Mouse (Mus musculus) forebrain, embryonic 10.5 days (tissue): ENCODE measurements around the gene Isyna1. TPM values are rescaled to one million over a fixed set of nuclear protein-coding genes. Genes with fewer than 3 reads are reported as not detected.

Source experiments
- DNase-seq: peaks from one replicate; pipeline ENCODE4 v3.0.0-alpha.2; 2017; ENCODE audit warnings: low spot score; ENCODE audit errors: extremely low spot score
- H3K27ac ChIP-seq: fragments of 300-500 bp; sonication (generic); 2 replicates; pipeline ENCODE4 v1.5.1; 2016; ENCODE audit warnings: mild to moderate bottlenecking
- H3K27me3 ChIP-seq: fragments of 300-500 bp; sonication (generic); 2 replicates; pipeline ENCODE4 v1.6.1; 2016; ENCODE audit warnings: mild to moderate bottlenecking; ENCODE audit not compliant: poor library complexity, severe bottlenecking
- H3K36me3 ChIP-seq: fragments of 300-500 bp; sonication (generic); replicated peaks from 2 replicates; pipeline ENCODE4 v1.6.1; 2016; ENCODE audit warnings: mild to moderate bottlenecking, moderate library complexity
- H3K4me1 ChIP-seq: fragments of 300-500 bp; sonication (generic); 2 replicates; pipeline ENCODE4 v1.6.1; 2016
- H3K4me3 ChIP-seq: fragments of 300-500 bp; sonication (generic); 2 replicates; pipeline ENCODE4 v1.5.1; 2016; ENCODE audit warnings: mild to moderate bottlenecking, moderate library complexity
- H3K9me3 ChIP-seq: fragments of 300-500 bp; sonication (generic); 2 replicates; pipeline ENCODE4 v1.6.1; 2016; ENCODE audit warnings: mild to moderate bottlenecking, moderate library complexity
- WGBS: fragments of 180-500 bp; shearing (Covaris S2); methylation state at CpG from one replicate; pipeline ENCODE4 v1.1.7; 2016; 5-methylcytosine and 5-hydroxymethylcytosine counted together
- polyA plus RNA-seq: library from polyadenylated mRNA; unstranded; fragments of >200 nt; fragmentation: Nextera tagmentation; extraction: Ambion mirVana; gene quantifications from 2 replicates; pipeline ENCODE4 v1.2.1, GENCODE M21; 2016

Gene Isyna1
- 166 and 170 TPM in 2 replicates for polyA plus RNA-seq

- DNase-seq, result peak; percentile 95
- Histone ChIP-seq H3K27me3 (peaks cover 37% of the 10 kb centered on the region), H3K36me3 (peaks cover 61% of the 10 kb centered on the region), H3K27ac (peak within 1 kb of the TSS; percentile 89), H3K4me3 (peak within 1 kb of the TSS; percentile 82), H3K9me3 (no peaks in the 10 kb centered on the region), H3K4me1 (peaks cover 66% of the 10 kb centered on the region)
- WGBS, result under 1% methylated on average over 40 of the region's 40 CpGs
Observed at GRCm38 (mm10) chr8:70593961-70594609, at the start of gene Isyna1. TSS of gene Isyna1 (plus strand) at chr8:70594373.

GRCm38 (mm10) chr8:70546412-70546811 lies 47.8 kb upstream of the Isyna1 start:
- WGBS, result 90% methylated on average over 4 of the region's 4 CpGs
- no peak overlapping the region for H3K4me3 ChIP-seq

GRCm38 (mm10) chr8:70547762-70548161 lies 46.4 kb upstream of the Isyna1 start:
- no peak for DNase-seq
- Histone ChIP-seq H3K9me3 (no peaks in the 10 kb centered on the region), H3K4me3 (no peak overlapping the region), H3K4me1 (peaks cover 19% of the 10 kb centered on the region), H3K27ac (no peak overlapping the region), H3K27me3 (no peaks in the 10 kb centered on the region), H3K36me3 (peaks cover 3% of the 10 kb centered on the region; the same call in 1 of the 2 replicates)
- WGBS, result 93% methylated on average over 6 of the region's 6 CpGs

More at GRCm38 (mm10) chr8:70546412-70546811, 47.8 kb upstream of the Isyna1 start:
- Histone ChIP-seq H3K27me3 (no peaks in the 10 kb centered on the region), H3K9me3 (no peaks in the 10 kb centered on the region), H3K27ac (no peak overlapping the region), H3K36me3 (peaks cover 3% of the 10 kb centered on the region; the same call in 1 of the 2 replicates), H3K4me1 (peaks cover 17% of the 10 kb centered on the region)
- DNase-seq, result no peak

- WGBS, result 95% methylated on average over 10 of the region's 10 CpGs
Observed at GRCm38 (mm10) chr8:70549412-70550184, 44.6 kb upstream of the Isyna1 start.

GRCm38 (mm10) chr8:70551558-70552161 lies 42.5 kb upstream of the Isyna1 start:
- Histone ChIP-seq H3K36me3 (peaks cover 4% of the 10 kb centered on the region; the same call in 1 of the 2 replicates), H3K4me3 (no peak overlapping the region), H3K4me1 (peaks cover 12% of the 10 kb centered on the region), H3K27ac (no peak overlapping the region), H3K9me3 (no peaks in the 10 kb centered on the region), H3K27me3 (no peaks in the 10 kb centered on the region)
- WGBS, result 74% methylated on average over 3 of the region's 3 CpGs
- DNase-seq, result no peak

More at GRCm38 (mm10) chr8:70549412-70550184, 44.6 kb upstream of the Isyna1 start:
- Histone ChIP-seq H3K27me3 (no peaks in the 10 kb centered on the region), H3K9me3 (no peaks in the 10 kb centered on the region), H3K36me3 (peaks cover 3% of the 10 kb centered on the region; the same call in 1 of the 2 replicates), H3K27ac (no peak overlapping the region), H3K4me3 (no peak overlapping the region), H3K4me1 (peaks cover 12% of the 10 kb centered on the region)
- no peak for DNase-seq

- DNase-seq, result no peak
- no peak overlapping the region for H3K4me3 ChIP-seq
- H3K27me3 ChIP-seq, result no peaks in the 10 kb centered on the region
- WGBS, result 79% methylated on average over 1 of the region's 1 CpGs
- H3K36me3 ChIP-seq, result peaks cover 4% of the 10 kb centered on the region; the same call in 1 of the 2 replicates
- H3K4me1 ChIP-seq, result peaks cover 12% of the 10 kb centered on the region
- no peak overlapping the region for H3K27ac ChIP-seq
- H3K9me3 ChIP-seq, result no peaks in the 10 kb centered on the region
Observed at GRCm38 (mm10) chr8:70552836-70553235, 41.3 kb upstream of the Isyna1 start.

- Histone ChIP-seq H3K4me1 (peaks cover 19% of the 10 kb centered on the region), H3K27me3 (no peaks in the 10 kb centered on the region), H3K4me3 (no peak overlapping the region), H3K27ac (no peak overlapping the region), H3K9me3 (no peaks in the 10 kb centered on the region), H3K36me3 (peaks cover 4% of the 10 kb centered on the region; the same call in 1 of the 2 replicates)
- no peak for DNase-seq
Observed at GRCm38 (mm10) chr8:70553740-70554139, 40.4 kb upstream of the Isyna1 start.

GRCm38 (mm10) chr8:70555079-70555747 lies 39.0 kb upstream of the Isyna1 start:
- no peak for DNase-seq
- H3K4me3 ChIP-seq, result no peak overlapping the region
- peaks cover 4% of the 10 kb centered on the region; the same call in 1 of the 2 replicates for H3K36me3 ChIP-seq
- H3K9me3 ChIP-seq, result no peaks in the 10 kb centered on the region
- no peaks in the 10 kb centered on the region for H3K27me3 ChIP-seq
- H3K27ac ChIP-seq, result no peak overlapping the region
- H3K4me1 ChIP-seq, result peaks cover 25% of the 10 kb centered on the region
- WGBS, result 90% methylated on average over 4 of the region's 4 CpGs

GRCm38 (mm10) chr8:70558334-70558733 lies 35.8 kb upstream of the Isyna1 start:
- DNase-seq, result no peak
- Histone ChIP-seq H3K27ac (no peak overlapping the region), H3K4me1 (peaks cover 41% of the 10 kb centered on the region), H3K4me3 (no peak overlapping the region), H3K36me3 (peaks cover 4% of the 10 kb centered on the region; the same call in 1 of the 2 replicates), H3K27me3 (no peaks in the 10 kb centered on the region), H3K9me3 (no peaks in the 10 kb centered on the region)
- WGBS, result 81% methylated on average over 4 of the region's 4 CpGs

- Histone ChIP-seq H3K4me1 (peaks cover 37% of the 10 kb centered on the region), H3K9me3 (no peaks in the 10 kb centered on the region), H3K27me3 (no peaks in the 10 kb centered on the region), H3K4me3 (no peak overlapping the region), H3K36me3 (peaks cover 4% of the 10 kb centered on the region; the same call in 1 of the 2 replicates), H3K27ac (no peak overlapping the region)
- 76% methylated on average over 3 of the region's 3 CpGs for WGBS
- DNase-seq, result no peak
Observed at GRCm38 (mm10) chr8:70558983-70559382, 35.2 kb upstream of the Isyna1 start.

- H3K36me3 ChIP-seq, result peaks cover 4% of the 10 kb centered on the region; the same call in 1 of the 2 replicates
- H3K4me3 ChIP-seq, result no peak overlapping the region
- 85% methylated on average over 2 of the region's 2 CpGs for WGBS
- H3K9me3 ChIP-seq, result no peaks in the 10 kb centered on the region
- no peaks in the 10 kb centered on the region for H3K27me3 ChIP-seq
- H3K4me1 ChIP-seq, result peaks cover 37% of the 10 kb centered on the region
- DNase-seq, result no peak
- no peak overlapping the region; the same call in 1 of the 2 replicates for H3K27ac ChIP-seq
Observed at GRCm38 (mm10) chr8:70560096-70560495, 34.1 kb upstream of the Isyna1 start.

- Histone ChIP-seq H3K36me3 (peaks cover 4% of the 10 kb centered on the region; the same call in 1 of the 2 replicates), H3K27ac (no peak overlapping the region)
- 81% methylated on average over 3 of the region's 3 CpGs for WGBS
Observed at GRCm38 (mm10) chr8:70560564-70560963, 33.6 kb upstream of the Isyna1 start.

More at GRCm38 (mm10) chr8:70560564-70560963, 33.6 kb upstream of the Isyna1 start:
- no peak overlapping the region for H3K4me3 ChIP-seq
- H3K27me3 ChIP-seq, result no peaks in the 10 kb centered on the region
- peaks cover 37% of the 10 kb centered on the region for H3K4me1 ChIP-seq
- no peak for DNase-seq
- H3K9me3 ChIP-seq, result no peaks in the 10 kb centered on the region
